Mouse (Mus musculus) T-helper 1 cell (primary cell): Measurements from ENCODE around the gene Atat1.

Source experiments
- in situ Hi-C: fragments of 300-600 bp; cut with MboI, MseI; formaldehyde crosslinking; loops from one replicate; pipeline ENCODE4 v1.15.1; 2025; ENCODE audit warnings: high pct_unique_total_duplicates

The Atat1 gene

GRCm38 (mm10) chr17:35859371-35859770 lies 50.5 kb downstream of the Atat1 start:
- in situ Hi-C loops, result loop anchor here (25.0 kb wide), 1 partner anchor 1672 kb away; the partner anchor contains the start of genes Psmb8, Psmb9 and Tap1

- in situ Hi-C loops, result loop anchor here (25.0 kb wide), 1 partner anchor 1664 kb away; the partner anchor contains the start of genes Psmb8, Psmb9 and Tap1
Observed at GRCm38 (mm10) chr17:35850974-35851373, 58.9 kb downstream of the Atat1 start.

DNA sequence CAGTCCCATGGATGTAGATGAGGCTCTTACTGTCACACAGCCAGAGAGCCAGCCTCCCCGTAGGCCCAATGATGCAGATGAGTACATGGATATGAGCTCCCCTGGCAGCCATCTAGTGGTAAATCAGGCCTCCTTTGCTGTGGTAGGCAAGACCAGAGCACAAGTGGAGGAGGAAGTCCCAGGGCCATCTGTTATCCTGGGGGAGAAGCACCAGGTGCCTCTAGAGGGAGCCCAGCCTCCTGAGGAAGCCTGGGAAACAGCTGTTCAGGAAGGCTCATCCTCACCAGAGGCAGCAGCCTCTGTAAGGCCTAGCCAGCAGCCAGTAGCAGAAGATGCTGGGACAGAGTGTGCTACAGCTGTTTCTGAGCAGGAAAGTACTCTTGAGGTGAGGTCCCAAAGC lies 61.8 kb downstream of the Atat1 start:
- in situ Hi-C loops, result no loop called here
